Mouse (Mus musculus) cerebellum, adult 2 months (tissue): Measurements from ENCODE around the gene Zfp770.

ENCODE experiments used
- CTCF ChIP-seq: fragments of 200-500 bp; IDR thresholded peaks from 2 replicates; pipeline ENCODE4 v1.5.1; 2011; ENCODE audit warnings: low read depth, mild to moderate bottlenecking, control low read depth, low read length, moderate library complexity, borderline replicate concordance; ENCODE audit not compliant: insufficient read depth
- POLR2A ChIP-seq: fragments of 200-500 bp; IDR thresholded peaks from 2 replicates; pipeline ENCODE4 v1.6.1; 2011; ENCODE audit warnings: low read length, control low read depth, borderline replicate concordance; ENCODE audit not compliant: insufficient read depth

DNA sequence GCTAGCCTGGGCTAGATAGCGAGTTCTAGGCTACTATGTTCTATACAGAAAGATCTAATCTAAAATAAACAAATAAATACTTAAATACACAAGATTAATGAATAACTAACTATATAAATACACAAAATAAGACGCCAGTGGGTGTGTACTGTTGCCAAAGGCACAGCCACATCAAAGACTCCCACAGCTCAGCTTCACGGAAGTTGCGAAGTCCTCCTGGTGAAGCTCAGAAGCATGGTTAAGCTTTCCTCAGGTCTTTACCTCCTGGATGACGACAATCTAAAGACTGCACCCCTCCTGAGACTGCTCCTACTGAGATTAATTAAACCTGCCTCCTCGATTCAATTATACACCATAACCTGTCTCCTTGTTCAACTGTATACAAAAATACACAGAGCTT lies 48.0 kb downstream of the Zfp770 start:
- no peak for TF ChIP-seq CTCF
- no peak for TF ChIP-seq POLR2A
